Mouse (Mus musculus) CH12.LX (cell line): ENCODE measurements around the gene Fxyd1. TPM values are rescaled to one million over a fixed set of nuclear protein-coding genes. Genes with fewer than 3 reads are reported as not detected.

Experiments
- DNase-seq: peaks from one replicate; pipeline ENCODE4 v3.0.0-alpha.2; 2013; ENCODE audit errors: extremely low read depth
- H3K27ac ChIP-seq: 2 replicates; pipeline ENCODE4 v1.5.1; 2012; ENCODE audit warnings: low read depth, mild to moderate bottlenecking, control low read depth, moderate library complexity; ENCODE audit not compliant: insufficient read depth
- H3K27me3 ChIP-seq: replicated peaks from 2 replicates; pipeline ENCODE3; 2012; ENCODE audit warnings: inconsistent platforms
- H3K36me3 ChIP-seq, 2 experiments: replicated peaks in 1 of 2; 2 replicates each; pipeline versions ENCODE3 to v1.6.1; 2012; ENCODE audit warnings: inconsistent platforms in 1 of 2, low read length in 1 of 2, mild to moderate bottlenecking in 1 of 2, mixed read lengths in 1 of 2, moderate library complexity in 1 of 2; ENCODE audit not compliant: control insufficient read depth in 1 of 2, insufficient read depth in 1 of 2
- H3K4me1 ChIP-seq, 2 experiments: 2 replicates each; pipeline ENCODE4 v1.6.1; 2012; ENCODE audit warnings: inconsistent platforms in 1 of 2, moderate library complexity in 1 of 2; ENCODE audit not compliant: insufficient read depth in 2 of 2, control insufficient read depth in 1 of 2
- H3K4me2 ChIP-seq: 2 replicates; pipeline ENCODE4 v1.6.1; 2012; ENCODE audit warnings: low read depth, mild to moderate bottlenecking, control low read depth; ENCODE audit not compliant: poor library complexity, insufficient read depth, severe bottlenecking
- H3K4me3 ChIP-seq, 3 experiments: fragments of 150-350 bp in 1 of 3; sonication (generic) in 1 of 3; replicated peaks in 1 of 3; 2 replicates each; pipeline versions ENCODE3 to v1.5.1; 2011 to 2012; ENCODE audit warnings: low read depth in 2 of 3, low read length in 2 of 3, mild to moderate bottlenecking in 2 of 3, moderate library complexity in 2 of 3, control low read depth in 1 of 3, improper control_type of control experiment in 1 of 3, inconsistent platforms in 1 of 3, mixed read lengths in 1 of 3; ENCODE audit not compliant: poor library complexity in 1 of 3
- H3K79me2 ChIP-seq: replicated peaks from 2 replicates; pipeline ENCODE4 v1.6.1; 2012; ENCODE audit warnings: mild to moderate bottlenecking, moderate library complexity; ENCODE audit not compliant: control insufficient read depth, poor library complexity, insufficient read depth, severe bottlenecking; ENCODE audit errors: extremely low read depth
- H3K9ac ChIP-seq: 2 replicates; pipeline ENCODE4 v1.6.1; 2012; ENCODE audit warnings: low read depth, mild to moderate bottlenecking, control low read depth, moderate library complexity; ENCODE audit not compliant: insufficient read depth
- H3K9me3 ChIP-seq: replicated peaks from 2 replicates; pipeline ENCODE3; 2012; ENCODE audit warnings: low read length, inconsistent platforms, mixed read lengths
- BHLHE40 ChIP-seq: IDR thresholded peaks from 2 replicates; pipeline ENCODE4 v1.6.1; 2011; ENCODE audit warnings: mild to moderate bottlenecking, low read depth, low read length, improper control_type of control experiment
- E2F4 ChIP-seq: IDR thresholded peaks from 2 replicates; pipeline ENCODE4 v1.6.1; 2011; ENCODE audit warnings: low read depth, low read length, improper control_type of control experiment; ENCODE audit not compliant: insufficient replicate concordance
- ETS1 ChIP-seq: conservative IDR thresholded peaks from 2 replicates; pipeline ENCODE4 v1.6.1; 2012; ENCODE audit warnings: low read depth, mild to moderate bottlenecking, inconsistent platforms, low read length, improper control_type of control experiment, moderate library complexity
- GABPA ChIP-seq: IDR thresholded peaks from 2 replicates; pipeline ENCODE4 v1.6.1; 2012; ENCODE audit warnings: low read depth, low read length, improper control_type of control experiment, inconsistent platforms; ENCODE audit not compliant: insufficient replicate concordance
- HCFC1 ChIP-seq: IDR thresholded peaks from 2 replicates; pipeline ENCODE4 v1.6.1; 2012; ENCODE audit warnings: low read depth, mild to moderate bottlenecking, inconsistent platforms, low read length, improper control_type of control experiment
- IRF4 ChIP-seq: IDR thresholded peaks from 2 replicates; pipeline ENCODE4 v1.6.1; 2014; ENCODE audit warnings: low read depth, mild to moderate bottlenecking, inconsistent platforms, low read length, improper control_type of control experiment
- JUN ChIP-seq: IDR thresholded peaks from 2 replicates; pipeline ENCODE4 v1.6.1; 2011; ENCODE audit warnings: low read depth, mild to moderate bottlenecking, low read length, improper control_type of control experiment, moderate library complexity; ENCODE audit not compliant: insufficient read depth
- JUND ChIP-seq: conservative IDR thresholded peaks from 2 replicates; pipeline ENCODE4 v1.6.1; 2011; ENCODE audit warnings: low read depth, low read length, improper control_type of control experiment
- MAFK ChIP-seq: IDR thresholded peaks from 2 replicates; pipeline ENCODE4 v1.6.1; 2011; ENCODE audit warnings: low read length, improper control_type of control experiment; ENCODE audit not compliant: insufficient replicate concordance
- MXI1 ChIP-seq: IDR thresholded peaks from 2 replicates; pipeline ENCODE4 v1.6.1; 2011; ENCODE audit warnings: mild to moderate bottlenecking, low read depth, low read length, improper control_type of control experiment
- MYC ChIP-seq: IDR thresholded peaks from 2 replicates; pipeline ENCODE4 v1.6.1; 2011; ENCODE audit warnings: low read depth, mild to moderate bottlenecking, improper control_type of control experiment, low read length
- POLR2AphosphoS2 ChIP-seq: IDR thresholded peaks from 2 replicates; pipeline ENCODE4 v1.6.1; 2011; ENCODE audit warnings: low read depth, low read length, improper control_type of control experiment
- RAD21 ChIP-seq: IDR thresholded peaks from 2 replicates; pipeline ENCODE4 v1.6.1; 2011; ENCODE audit warnings: low read depth, mild to moderate bottlenecking, low read length, improper control_type of control experiment, moderate library complexity
- SMC3 ChIP-seq: IDR thresholded peaks from 2 replicates; pipeline ENCODE4 v1.6.1; 2011; ENCODE audit warnings: low read depth, low read length, improper control_type of control experiment
- dilution Hi-C: fragments of 300-500 bp; cut with MboI; formaldehyde crosslinking; loops from 2 replicates; pipeline ENCODE4 v1.14.3; 2020; ENCODE audit warnings: low sequenced_read_pairs; ENCODE audit not compliant: extremely low pct_unique_long_range_greater_than_20kb, extremely low pct_ligation_motif_present
- in situ Hi-C: fragments of 300-500 bp; cut with MboI; formaldehyde crosslinking; loops from 3 replicates; pipeline ENCODE4 v1.14.3; 2019; ENCODE audit warnings: low sequenced_read_pairs, low pct_ligation_motif_present, low pct_unique_long_range_greater_than_20kb, mixed read lengths
- polyA plus RNA-seq: library from polyadenylated mRNA; unstranded; fragments of >175 nt; gene quantifications from 2 replicates; pipeline ENCODE4 v1.2.1, GENCODE M21; 2012; ENCODE audit warnings: low read depth; ENCODE audit not compliant: insufficient read length
- total RNA-seq, 2 experiments: library from RNA; depleted of rRNA; stranded (reverse); fragments of 300-350 nt in 1 of 2; fragments of >200 nt in 1 of 2; gene quantifications; 2 replicates each; pipeline ENCODE4 v1.2.3; 2012 to 2014

Gene Fxyd1
- total and polyA plus RNA-seq, 3 experiments, result not detected

DNA sequence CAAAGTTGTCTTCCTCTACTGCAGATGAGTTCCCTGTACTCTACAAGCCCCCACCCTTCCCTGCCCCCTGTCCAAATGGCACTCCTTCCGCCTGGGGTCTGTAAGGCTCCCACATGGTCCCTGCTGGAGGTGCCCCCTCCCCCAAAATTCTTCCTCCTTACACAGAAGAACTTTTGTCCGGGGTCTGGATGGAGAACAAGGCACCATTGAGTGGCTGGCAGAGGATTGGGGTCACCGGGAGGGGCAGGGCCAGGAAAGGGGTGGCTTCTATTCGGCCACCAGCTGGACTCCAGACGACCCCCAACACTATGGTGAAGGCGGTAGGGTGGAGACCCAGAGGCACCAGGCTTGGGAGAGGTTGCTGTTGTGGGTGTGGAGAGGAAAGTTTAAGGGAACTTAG is 20.5 kb upstream of the Fxyd1 start:
- H3K4me3 ChIP-seq, result no peak overlapping the region
- in situ Hi-C loops, result no loop called here
- no peak overlapping the region for H3K9ac ChIP-seq
- no peak for DNase-seq
- H3K9me3 ChIP-seq, result peaks cover 8% of the 10 kb centered on the region
- dilution Hi-C loops, result no loop called here
- H3K79me2 ChIP-seq, result no peaks in the 10 kb centered on the region
- H3K36me3 ChIP-seq, result no peaks in the 10 kb centered on the region
- H3K27ac ChIP-seq, result no peak overlapping the region
- no peak for TF ChIP-seq ETS1
- no peak for TF ChIP-seq GABPA
- no peak for TF ChIP-seq BHLHE40
- no peak for TF ChIP-seq MYC
- no peak for TF ChIP-seq JUND
- TF ChIP-seq RAD21, result no peak
- no peaks in the 10 kb centered on the region for H3K4me1 ChIP-seq
- H3K27me3 ChIP-seq, result peaks cover 25% of the 10 kb centered on the region
- H3K4me2 ChIP-seq, result no peak overlapping the region

DNA sequence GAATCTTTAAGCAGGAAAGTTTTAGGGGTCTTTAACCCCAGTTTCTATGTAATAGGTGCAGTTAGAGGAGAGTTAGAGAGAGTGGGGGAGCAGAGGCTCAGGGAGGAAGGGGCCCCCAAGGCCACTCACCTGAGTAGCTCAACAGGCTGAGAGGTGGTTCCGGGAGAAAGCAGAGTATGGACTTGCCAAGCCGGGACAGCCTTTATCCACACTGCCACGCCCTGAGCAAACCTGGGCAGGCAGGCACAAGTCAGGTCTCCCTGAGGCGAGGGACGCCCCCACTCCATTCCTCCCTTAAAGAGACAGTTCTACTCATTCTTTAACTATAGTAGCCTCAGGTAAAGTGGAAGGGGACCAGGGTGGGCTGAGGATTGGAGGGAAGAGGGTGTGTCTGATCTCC is 19.5 kb upstream of the Fxyd1 start, which contains the start of gene Fxyd3:
Gene Fxyd3, minus strand, starts transcription at position 213 of the 400 bp plus-strand sequence.
- Histone ChIP-seq H3K4me1 (no peaks in the 10 kb centered on the region), H3K4me2 (no peak within 1 kb of the TSS), H3K9ac (no peak within 1 kb of the TSS), H3K4me3 (no peak within 1 kb of the TSS), H3K36me3 (no peaks in the 10 kb centered on the region), H3K9me3 (peaks cover 10% of the 10 kb centered on the region), H3K79me2 (no peaks in the 10 kb centered on the region), H3K27me3 (peaks cover 31% of the 10 kb centered on the region)
- dilution Hi-C loops, result no loop called here
- DNase-seq, result no peak
- TF ChIP-seq E2F4, result no peak
- no peak for TF ChIP-seq JUND
- no peak for TF ChIP-seq SMC3
- no peak for TF ChIP-seq IRF4
- no peak for TF ChIP-seq POLR2AphosphoS2
- TF ChIP-seq MXI1, result no peak
- no peak for TF ChIP-seq MYC
- TF ChIP-seq, all 38 proteins: peak for 0
- in situ Hi-C loops, result no loop called here
- no peak within 1 kb of the TSS for H3K27ac ChIP-seq

DNA sequence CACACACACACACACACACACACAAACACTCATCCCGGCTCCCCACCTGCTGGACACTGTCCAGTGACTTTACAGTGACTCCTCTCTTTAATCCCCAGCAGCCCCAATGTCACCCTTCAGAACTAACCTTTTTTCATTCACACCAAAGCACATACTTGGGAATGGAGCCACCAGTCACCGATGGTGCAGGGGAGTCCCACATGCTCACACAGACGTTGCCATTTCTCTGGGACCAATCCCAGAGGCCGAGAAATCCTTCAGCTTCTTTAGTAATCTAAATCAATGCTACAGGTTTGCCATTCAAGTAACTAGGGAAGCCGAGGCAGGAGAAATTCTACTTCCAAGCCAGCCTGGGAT is 17.7 kb upstream of the Fxyd1 start:
- dilution Hi-C loops, result no loop called here
- TF ChIP-seq JUN, result no peak
- TF ChIP-seq HCFC1, result no peak
- TF ChIP-seq MAFK, result no peak
- TF ChIP-seq MXI1, result no peak
- TF ChIP-seq POLR2AphosphoS2, result no peak
- H3K36me3 ChIP-seq, result no peaks in the 10 kb centered on the region
- no peak for DNase-seq
- in situ Hi-C loops, result no loop called here
- H3K27me3 ChIP-seq, result peaks cover 37% of the 10 kb centered on the region
- H3K9me3 ChIP-seq, result peaks cover 4% of the 10 kb centered on the region
- H3K4me1 ChIP-seq, result no peaks in the 10 kb centered on the region
- H3K79me2 ChIP-seq, result no peaks in the 10 kb centered on the region
- H3K4me3 ChIP-seq, result no peak overlapping the region
- no peak overlapping the region for H3K4me2 ChIP-seq
- no peak overlapping the region for H3K27ac ChIP-seq
- no peak overlapping the region for H3K9ac ChIP-seq
